Mouse (Mus musculus): ENCODE measurements around the gene Brms1l. TPM values are rescaled to one million over a fixed set of nuclear protein-coding genes. Genes with fewer than 3 reads are reported as not detected.

Gene Brms1l
- polyA plus RNA-seq, 1 experiment from 2014 or later: 60.8 TPM

DNA sequence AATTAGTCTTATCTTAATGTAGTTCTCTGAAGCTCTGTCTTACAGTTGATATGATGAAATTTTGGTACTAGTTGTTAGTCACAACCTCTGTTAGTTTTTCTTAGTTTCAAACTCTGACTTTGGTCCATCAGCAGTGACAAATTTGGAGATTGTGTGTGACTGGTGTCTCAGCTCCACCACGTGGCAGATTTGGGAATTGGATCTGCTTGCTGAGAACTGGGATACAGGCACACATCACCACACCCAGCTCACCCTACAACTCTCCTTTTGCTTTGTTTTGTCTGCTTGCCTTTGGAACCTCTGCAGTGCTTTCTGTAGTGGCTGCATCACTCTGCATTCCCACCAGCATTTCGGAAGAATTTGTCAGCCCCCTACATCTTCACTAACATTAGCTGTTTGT lies 5.0 kb upstream of the Brms1l start:
- ATAC-seq (replicated peaks): no peak
- H3K4me1 ChIP-seq: no peaks in the 10 kb centered on the region
- no peaks in the 10 kb centered on the region for H3K9me3 ChIP-seq
- no peaks in the 10 kb centered on the region for H3K27me3 ChIP-seq (replicated peaks)
- H3K36me3 ChIP-seq (replicated peaks): no peaks in the 10 kb centered on the region
- H3K4me3 ChIP-seq: no peak overlapping the region
- H3K9ac ChIP-seq: no peak overlapping the region
- 17% methylated on average over 2 of the region's 2 CpGs for WGBS
- H3K27ac ChIP-seq: no peak overlapping the region
- no peak overlapping the region for H3K4me2 ChIP-seq

DNA sequence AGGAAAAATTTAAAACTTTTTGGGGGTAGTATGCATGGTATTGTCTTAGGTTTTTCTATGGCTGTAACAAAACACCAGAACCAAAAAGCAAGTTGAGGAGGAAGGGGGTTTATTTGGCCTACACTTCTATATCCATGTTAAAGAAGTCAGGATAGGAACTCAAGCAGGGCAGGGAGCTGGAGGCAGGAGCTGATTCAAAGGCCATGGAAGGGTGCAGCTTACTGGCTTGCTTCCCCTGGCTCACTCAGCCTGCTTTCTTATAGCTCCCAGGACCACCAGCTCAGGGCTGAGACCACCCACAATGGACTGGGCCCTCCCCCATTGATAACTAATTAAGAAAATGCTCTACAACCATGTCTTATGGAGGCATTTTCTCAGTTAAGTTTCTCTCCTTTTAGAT lies 3.2 kb upstream of the Brms1l start:
- peaks cover 9% of the 10 kb centered on the region for H3K4me1 ChIP-seq
- ATAC-seq (replicated peaks): no peak
- no peak overlapping the region for H3K27ac ChIP-seq
- no peaks in the 10 kb centered on the region for H3K36me3 ChIP-seq (replicated peaks)
- no peak overlapping the region for H3K4me2 ChIP-seq
- no peaks in the 10 kb centered on the region for H3K9me3 ChIP-seq
- no peak overlapping the region for H3K9ac ChIP-seq
- H3K4me3 ChIP-seq: no peak overlapping the region
- H3K27me3 ChIP-seq (replicated peaks): no peaks in the 10 kb centered on the region

DNA sequence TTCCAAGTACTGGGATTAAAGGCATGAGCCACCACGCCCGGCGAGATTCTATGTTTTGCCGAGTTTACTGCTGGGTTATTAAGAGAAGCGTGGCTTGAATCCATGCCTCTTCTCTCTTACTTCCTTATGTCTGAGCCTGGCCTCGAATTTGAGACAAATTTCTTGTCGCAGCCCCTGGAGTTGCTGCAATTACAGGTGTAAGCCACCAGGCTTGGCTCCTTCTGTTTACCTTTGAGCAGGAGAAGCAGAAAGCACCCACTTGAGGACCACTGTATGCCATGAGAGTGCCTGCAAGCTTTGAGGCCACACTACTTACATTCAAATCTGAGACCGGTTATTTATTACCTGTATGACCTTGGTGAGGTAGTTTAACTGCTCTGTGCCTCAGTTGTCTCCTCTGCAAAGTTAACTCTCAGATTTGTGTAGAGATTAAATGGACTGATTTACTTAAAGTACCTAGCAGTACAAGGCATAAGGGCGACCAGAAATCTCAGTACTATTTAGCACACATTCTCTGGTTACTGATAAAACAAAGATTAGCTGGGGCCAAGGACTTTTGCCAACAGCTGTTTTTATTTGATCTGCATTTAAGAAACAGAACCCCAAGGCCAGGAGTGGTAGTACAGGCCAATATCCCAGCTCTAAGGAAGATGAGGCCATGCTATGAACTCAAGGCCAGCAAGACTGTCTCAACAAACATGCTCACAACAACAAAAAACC lies 2.1 kb upstream of the Brms1l start:
- ATAC-seq (replicated peaks): no peak
- no peaks in the 10 kb centered on the region for H3K36me3 ChIP-seq (replicated peaks)
- no peak overlapping the region for H3K4me3 ChIP-seq
- 66% methylated on average over 9 of the region's 9 CpGs for WGBS
- peaks cover 10% of the 10 kb centered on the region for H3K4me1 ChIP-seq
- H3K27me3 ChIP-seq (replicated peaks): no peaks in the 10 kb centered on the region
- no peak overlapping the region for H3K4me2 ChIP-seq
- no peak overlapping the region for H3K27ac ChIP-seq
- no peaks in the 10 kb centered on the region for H3K9me3 ChIP-seq
- no peak overlapping the region for H3K9ac ChIP-seq

DNA sequence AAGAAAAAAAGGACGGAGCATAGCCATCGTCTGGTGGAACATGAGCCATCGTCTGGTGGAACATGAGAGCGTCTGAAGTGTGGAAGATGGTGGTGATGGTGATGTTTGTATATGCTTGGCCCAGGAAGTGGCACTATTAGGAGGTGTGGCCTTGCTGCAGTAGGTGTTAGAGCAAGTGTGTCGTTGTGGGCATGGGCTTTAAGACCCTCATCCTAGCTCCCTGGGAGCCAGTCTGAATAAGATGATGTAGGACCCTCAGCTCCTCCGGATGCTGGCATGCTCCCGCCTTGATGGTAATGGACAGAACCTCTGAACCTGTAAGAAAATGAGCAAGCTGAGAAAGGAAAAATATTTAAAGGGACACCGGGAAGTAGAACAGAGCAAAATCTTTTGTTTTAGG lies 1.2 kb upstream of the Brms1l start:
- no peak overlapping the region for H3K4me3 ChIP-seq
- no peak overlapping the region for H3K27ac ChIP-seq
- H3K9ac ChIP-seq: no peak overlapping the region
- no peak for ATAC-seq (replicated peaks)
- no peaks in the 10 kb centered on the region for H3K9me3 ChIP-seq
- 87% methylated on average over 8 of the region's 8 CpGs for WGBS
- no peaks in the 10 kb centered on the region for H3K27me3 ChIP-seq (replicated peaks)
- no peaks in the 10 kb centered on the region for H3K36me3 ChIP-seq (replicated peaks)
- no peak overlapping the region for H3K4me2 ChIP-seq
- H3K4me1 ChIP-seq: peaks cover 10% of the 10 kb centered on the region

DNA sequence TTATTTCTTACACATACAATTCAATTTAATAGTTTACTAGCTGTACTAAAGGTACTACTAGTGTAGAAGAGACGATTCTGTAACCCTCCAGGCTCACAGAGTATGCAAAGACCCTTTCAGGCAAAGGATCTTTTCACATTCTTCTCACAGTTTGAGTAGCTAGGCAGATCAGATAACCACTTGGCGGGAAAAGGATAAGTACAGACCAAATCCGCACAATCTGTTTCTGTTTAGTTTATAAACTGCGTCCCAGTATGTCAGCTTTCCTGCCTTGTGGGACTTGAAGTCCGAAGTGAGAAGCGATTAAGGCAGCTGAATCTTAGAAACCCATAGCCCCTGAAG lies 296 bp upstream of the Brms1l start:
- H3K4me1 ChIP-seq: peaks cover 10% of the 10 kb centered on the region
- H3K27me3 ChIP-seq (replicated peaks): no peaks in the 10 kb centered on the region
- H3K4me2 ChIP-seq: peak overlapping the region; percentile 63
- no peaks in the 10 kb centered on the region for H3K9me3 ChIP-seq
- H3K36me3 ChIP-seq (replicated peaks): no peaks in the 10 kb centered on the region; the same call in 1 of the 2 replicates
- H3K9ac ChIP-seq: peak overlapping the region; percentile 28; the same call in 1 of the 2 replicates
- H3K4me3 ChIP-seq: peak overlapping the region; percentile 71
- ATAC-seq (replicated peaks): no peak
- under 1% methylated on average over 6 of the region's 6 CpGs for WGBS
- H3K27ac ChIP-seq: peak overlapping the region; percentile 78

DNA sequence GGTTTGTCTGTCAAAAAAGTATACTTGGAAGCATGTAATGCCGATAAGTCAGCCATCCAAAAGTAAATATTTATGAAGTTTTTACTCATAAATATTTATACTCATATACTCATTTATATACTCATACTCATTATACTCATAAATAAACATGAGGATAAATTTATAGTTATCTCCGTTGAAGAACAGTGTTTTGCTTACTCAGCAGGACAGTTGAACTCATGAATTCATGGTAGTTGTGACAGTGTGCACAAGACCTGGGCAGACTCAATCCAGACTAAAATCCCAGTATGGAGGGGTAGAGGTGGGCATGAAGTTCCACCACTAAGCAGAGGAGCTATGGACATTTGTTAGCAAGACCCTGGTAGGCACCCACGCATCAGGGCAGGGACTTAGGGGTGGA lies 1.4 kb downstream of the Brms1l start:
- Histone ChIP-seq H3K27ac (no peak overlapping the region), H3K27me3 (replicated peaks) (no peaks in the 10 kb centered on the region), H3K4me3 (peak overlapping the region; percentile 71; the same call in 1 of the 2 replicates), H3K36me3 (replicated peaks) (peaks cover 5% of the 10 kb centered on the region), H3K9ac (no peak overlapping the region), H3K4me1 (peaks cover 10% of the 10 kb centered on the region), H3K4me2 (peak overlapping the region; percentile 63), H3K9me3 (no peaks in the 10 kb centered on the region)
- ATAC-seq (replicated peaks): no peak
- 55% methylated on average over 3 of the region's 3 CpGs for WGBS

DNA sequence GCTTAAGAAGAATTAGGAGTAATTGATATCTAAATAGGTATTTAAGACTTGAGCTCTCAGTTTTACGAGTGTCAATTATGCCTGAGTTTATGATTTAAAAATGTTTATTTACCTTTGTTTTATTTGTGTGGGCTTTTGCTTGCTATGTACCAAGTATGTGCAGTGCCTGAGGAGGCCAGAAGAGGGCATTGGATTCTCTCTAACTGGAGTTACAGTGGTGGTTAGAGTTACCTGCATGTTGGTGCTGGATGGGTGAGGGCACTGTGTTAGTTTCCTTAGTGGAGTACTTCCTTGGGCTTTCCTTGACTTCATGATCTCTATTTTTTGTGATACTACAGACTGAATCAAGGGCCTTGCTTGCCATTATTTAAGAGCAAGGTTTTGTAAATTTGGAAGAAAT lies 10.6 kb downstream of the Brms1l start:
- peaks cover 23% of the 10 kb centered on the region for H3K36me3 ChIP-seq (replicated peaks)
- ATAC-seq (replicated peaks): 0 out of 2 replicates have a peak, but pooled peaks have one; percentile 60

DNA sequence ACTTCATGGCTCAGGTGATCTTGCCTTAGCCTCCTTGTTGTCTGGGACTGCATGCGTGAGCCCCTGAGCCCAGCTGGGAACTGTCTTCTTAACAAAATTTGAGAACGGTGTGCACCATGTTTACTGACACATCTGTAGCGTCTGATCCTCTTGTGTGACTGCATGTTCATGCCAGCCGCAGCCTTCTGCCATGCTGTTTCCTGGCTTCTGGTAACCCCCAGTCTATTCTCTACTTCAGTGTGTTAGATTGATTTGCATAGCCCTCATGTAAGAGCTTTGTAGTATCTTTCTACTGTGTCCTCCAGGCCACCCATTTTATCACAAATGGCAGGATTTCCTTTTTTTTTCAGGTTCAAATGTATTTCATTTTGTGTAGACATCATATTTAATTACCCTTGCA lies 11.7 kb downstream of the Brms1l start:
- Histone ChIP-seq H3K36me3 (replicated peaks) (peaks cover 14% of the 10 kb centered on the region), H3K4me3 (no peak overlapping the region), H3K9me3 (no peaks in the 10 kb centered on the region), H3K27ac (no peak overlapping the region), H3K4me1 (no peaks in the 10 kb centered on the region), H3K27me3 (replicated peaks) (no peaks in the 10 kb centered on the region), H3K9ac (no peak overlapping the region), H3K4me2 (no peak overlapping the region)
- WGBS: 95% methylated on average over 4 of the region's 4 CpGs
- ATAC-seq (replicated peaks): no peak

More for the DNA sequence above, 10.6 kb downstream of the Brms1l start:
- no peak overlapping the region for H3K4me2 ChIP-seq
- WGBS: 69% methylated on average over 1 of the region's 1 CpGs
- no peaks in the 10 kb centered on the region for H3K27me3 ChIP-seq (replicated peaks)
- H3K4me3 ChIP-seq: no peak overlapping the region
- no peaks in the 10 kb centered on the region for H3K9me3 ChIP-seq
- H3K4me1 ChIP-seq: no peaks in the 10 kb centered on the region
- H3K9ac ChIP-seq: no peak overlapping the region
- no peak overlapping the region for H3K27ac ChIP-seq

DNA sequence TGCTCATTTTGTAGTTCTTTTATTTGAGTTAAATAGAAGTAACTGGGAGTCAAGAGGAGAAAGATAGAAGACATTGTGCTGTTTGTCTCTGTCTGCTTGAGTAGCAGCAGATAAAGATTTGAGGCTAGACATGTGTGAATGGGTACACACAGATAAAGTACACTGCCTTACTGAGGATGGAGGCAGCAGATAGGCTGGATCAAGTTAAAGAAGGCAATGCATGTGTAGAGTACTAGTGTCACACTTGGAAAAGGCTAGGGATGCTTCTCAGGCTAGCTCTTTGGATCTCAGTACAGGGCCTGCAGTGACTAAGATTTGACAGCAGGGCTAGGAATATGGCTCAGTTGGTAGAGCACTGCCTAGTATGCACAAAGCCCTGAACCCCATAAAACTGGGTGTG lies 14.5 kb downstream of the Brms1l start:
- Histone ChIP-seq H3K4me1 (no peaks in the 10 kb centered on the region), H3K27ac (no peak overlapping the region), H3K9me3 (no peaks in the 10 kb centered on the region), H3K4me2 (no peak overlapping the region), H3K36me3 (replicated peaks) (peaks cover 10% of the 10 kb centered on the region; the same call in 1 of the 2 replicates), H3K9ac (no peak overlapping the region), H3K27me3 (replicated peaks) (no peaks in the 10 kb centered on the region), H3K4me3 (no peak overlapping the region)
- no peak for ATAC-seq (replicated peaks)

DNA sequence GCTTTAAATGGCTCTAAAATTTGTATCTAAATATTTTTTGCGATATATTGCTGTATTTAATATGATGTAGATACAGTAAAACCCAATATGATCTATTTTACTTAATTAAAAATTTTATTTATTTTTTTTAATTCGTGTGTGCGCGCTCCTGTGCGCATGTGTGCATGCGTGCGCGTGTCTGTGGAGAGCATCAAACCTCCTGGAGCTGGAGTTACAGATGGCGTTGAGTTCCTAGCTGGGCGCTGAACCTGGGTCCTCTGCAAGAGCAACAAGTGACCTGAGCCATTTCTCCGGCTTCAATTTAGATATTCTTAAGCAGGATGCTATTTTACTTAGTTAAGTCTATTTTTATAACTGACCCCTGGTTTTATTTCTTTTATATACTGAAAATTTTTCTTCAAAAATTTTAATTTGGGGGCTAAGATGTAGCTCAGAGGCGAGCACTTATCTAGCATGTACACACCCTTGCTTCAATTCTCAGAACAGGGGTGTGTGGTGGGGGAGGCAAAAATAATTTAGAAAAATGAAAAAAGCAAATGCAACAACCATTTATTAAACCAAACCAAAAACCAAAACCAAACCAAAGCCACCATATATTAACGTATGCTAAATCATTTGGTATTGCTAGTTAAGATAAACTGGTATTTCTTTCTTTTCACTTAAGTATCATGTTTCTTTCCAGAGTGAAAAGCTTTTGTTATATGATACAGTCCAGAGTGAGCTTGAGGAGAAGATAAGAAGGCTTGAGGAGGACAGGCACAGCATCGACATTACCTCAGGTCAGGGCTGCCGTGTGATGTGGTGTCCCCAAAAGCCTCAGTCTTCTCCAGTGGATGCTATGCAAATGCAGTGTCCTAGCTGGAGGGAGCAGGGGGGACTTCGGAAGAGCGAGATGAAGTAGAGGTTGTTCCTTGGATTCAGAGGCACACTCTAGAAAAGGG lies 23.6 kb downstream of the Brms1l start:
- no peak for ATAC-seq (replicated peaks)
- Histone ChIP-seq H3K9ac (no peak overlapping the region), H3K27me3 (replicated peaks) (no peaks in the 10 kb centered on the region), H3K4me1 (no peaks in the 10 kb centered on the region), H3K36me3 (replicated peaks) (peaks cover 41% of the 10 kb centered on the region), H3K4me2 (no peak overlapping the region), H3K4me3 (no peak overlapping the region), H3K9me3 (peaks cover 7% of the 10 kb centered on the region; the same call in 1 of the 2 replicates), H3K27ac (no peak overlapping the region)
- 96% methylated on average over 17 of the region's 17 CpGs for WGBS

DNA sequence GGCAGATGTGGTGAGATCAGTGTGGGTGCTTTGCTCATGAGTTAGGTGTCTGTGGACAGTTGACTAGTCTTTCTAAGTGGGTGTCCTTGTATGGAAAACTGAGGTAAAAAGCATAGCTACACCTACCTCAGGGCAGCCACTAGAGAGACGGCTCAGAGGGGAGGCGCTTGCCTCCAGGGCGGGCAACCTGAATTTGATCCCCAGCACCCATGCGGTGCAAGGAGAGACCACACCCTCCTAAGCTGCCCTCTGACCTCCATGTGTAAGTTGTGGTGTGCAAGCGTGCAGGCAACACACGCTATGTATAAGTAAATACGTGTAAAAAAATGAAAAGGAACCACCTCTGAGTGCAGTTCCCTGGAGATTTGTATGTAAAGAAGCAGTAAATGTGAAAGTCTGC lies 24.5 kb downstream of the Brms1l start:
- peaks cover 40% of the 10 kb centered on the region for H3K36me3 ChIP-seq (replicated peaks)
- no peak overlapping the region for H3K4me3 ChIP-seq
- no peak for ATAC-seq (replicated peaks)

DNA sequence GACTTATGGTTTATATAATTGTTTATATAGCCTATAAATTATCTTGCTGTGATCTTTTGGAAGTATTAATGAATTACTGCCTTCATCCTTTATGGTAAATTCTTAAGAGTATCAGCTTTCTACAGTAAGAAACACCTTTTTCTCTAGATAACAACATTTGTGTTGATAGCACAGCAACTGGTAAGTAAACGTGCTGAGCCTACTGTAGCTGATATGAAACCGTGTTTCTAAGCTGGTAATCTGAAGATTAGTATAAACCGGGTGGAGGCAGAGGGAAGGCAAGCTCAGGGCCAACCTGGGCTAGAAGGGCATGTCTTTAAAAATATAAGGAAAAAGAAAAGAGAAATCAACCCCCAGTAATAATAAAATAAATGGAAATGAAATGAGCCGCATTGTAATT lies 31.6 kb downstream of the Brms1l start:
- 92% methylated on average over 4 of the region's 4 CpGs for WGBS
- Histone ChIP-seq H3K4me1 (no peaks in the 10 kb centered on the region), H3K9ac (no peak overlapping the region), H3K9me3 (0 out of 2 replicates have a peak, but pooled peaks cover 3% of the 10 kb centered on the region), H3K27me3 (replicated peaks) (no peaks in the 10 kb centered on the region), H3K4me3 (no peak overlapping the region), H3K4me2 (no peak overlapping the region), H3K27ac (no peak overlapping the region), H3K36me3 (replicated peaks) (peaks cover 41% of the 10 kb centered on the region)
- no peak for ATAC-seq (replicated peaks)

More for the DNA sequence above, 24.5 kb downstream of the Brms1l start:
- no peak overlapping the region for H3K27ac ChIP-seq
- H3K4me1 ChIP-seq: no peaks in the 10 kb centered on the region
- H3K9ac ChIP-seq: no peak overlapping the region
- peaks cover 7% of the 10 kb centered on the region; the same call in 1 of the 2 replicates for H3K9me3 ChIP-seq
- WGBS: 96% methylated on average over 7 of the region's 7 CpGs
- H3K27me3 ChIP-seq (replicated peaks): no peaks in the 10 kb centered on the region
- no peak overlapping the region for H3K4me2 ChIP-seq
